Mouse (Mus musculus): ENCODE data around the gene Hmgxb4.

DNA sequence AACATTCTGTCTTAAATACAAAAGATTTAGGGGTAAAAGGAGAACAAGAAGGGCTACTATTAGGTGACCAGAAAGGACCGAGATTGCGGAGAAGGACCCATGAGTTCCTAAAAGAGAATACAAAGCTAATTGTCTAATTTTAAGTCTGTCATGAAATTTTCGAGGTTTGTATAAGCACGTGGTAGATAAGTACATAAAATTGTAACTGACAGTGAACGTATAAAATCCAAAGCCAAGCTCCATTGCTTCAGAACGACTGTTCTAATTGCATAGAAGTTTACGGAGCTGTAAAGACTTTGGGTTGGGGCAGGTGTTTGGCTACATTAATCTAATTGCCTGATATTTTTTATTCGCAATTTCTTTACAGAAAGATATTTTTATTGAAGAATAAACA, at the start of gene Hmgxb4:
- TF ChIP-seq GATA1 (IDR thresholded peaks at IDR 0.05; ENCODE audit: borderline replicate concordance, low read length) (no peak), CTCF (IDR thresholded peaks at IDR 0.05; ENCODE audit: low read depth, low read length) (no peak), TAL1 (conservative IDR thresholded peaks at IDR 0.05; ENCODE audit: low read depth, low read length) (no peak)

Data from G1E (cell line).